Mouse (Mus musculus) spleen, postnatal 10 days (tissue): ENCODE measurements around the gene Camp.

Source experiments
- DNase-seq, 2 experiments: peaks; one replicate each; pipeline ENCODE4 v3.0.0; 2021 to 2022; ENCODE audit warnings: low spot score in 2 of 2

The Camp gene

DNA sequence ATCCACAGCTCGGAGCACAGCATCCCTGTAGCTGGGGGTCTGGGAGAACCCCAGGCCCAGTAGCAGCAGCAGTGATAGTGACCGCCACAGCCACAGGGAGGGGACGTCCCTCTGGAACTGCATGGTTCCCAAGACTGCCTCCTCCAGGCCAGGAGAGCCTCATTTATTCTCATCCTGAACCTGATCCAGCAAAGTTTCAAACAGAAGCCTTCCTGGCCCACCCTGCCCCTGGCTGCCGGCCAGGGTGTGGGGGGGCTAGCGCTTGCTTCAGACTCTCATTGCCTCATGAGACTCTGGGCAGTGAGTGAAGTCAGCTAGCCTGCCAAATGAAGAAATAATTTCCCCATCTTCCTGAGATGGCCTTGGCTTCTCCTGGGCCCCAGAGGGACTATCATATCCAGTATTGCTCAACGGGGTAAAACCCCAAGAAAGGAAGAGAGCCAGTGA, at the start of gene Camp:
TSS of gene Camp (minus strand) at position 306 of the 447 bp plus-strand sequence.
- peak in 1 of 2 experiments; percentile 29 for DNase-seq

DNA sequence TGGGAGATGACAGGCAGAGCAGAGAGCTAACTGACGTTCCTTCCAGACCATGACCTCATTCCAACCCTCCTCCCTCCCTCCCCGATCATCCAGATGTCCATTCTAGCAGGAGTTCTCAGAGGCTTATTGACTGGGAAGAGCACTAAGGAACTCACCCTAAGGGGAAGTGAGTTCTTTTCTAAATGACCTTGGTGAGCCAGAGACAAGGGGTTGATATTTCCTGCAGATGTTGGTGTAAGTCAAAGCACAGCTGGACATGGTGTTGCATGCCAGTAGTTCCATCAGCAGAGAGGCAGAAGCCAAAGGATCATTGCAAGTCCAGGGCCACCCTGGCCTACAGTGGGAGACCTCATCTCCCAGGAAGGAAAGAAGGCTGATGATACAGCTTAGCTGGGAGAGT, 48.6 kb upstream of the Camp start:
- no peak for DNase-seq

DNA sequence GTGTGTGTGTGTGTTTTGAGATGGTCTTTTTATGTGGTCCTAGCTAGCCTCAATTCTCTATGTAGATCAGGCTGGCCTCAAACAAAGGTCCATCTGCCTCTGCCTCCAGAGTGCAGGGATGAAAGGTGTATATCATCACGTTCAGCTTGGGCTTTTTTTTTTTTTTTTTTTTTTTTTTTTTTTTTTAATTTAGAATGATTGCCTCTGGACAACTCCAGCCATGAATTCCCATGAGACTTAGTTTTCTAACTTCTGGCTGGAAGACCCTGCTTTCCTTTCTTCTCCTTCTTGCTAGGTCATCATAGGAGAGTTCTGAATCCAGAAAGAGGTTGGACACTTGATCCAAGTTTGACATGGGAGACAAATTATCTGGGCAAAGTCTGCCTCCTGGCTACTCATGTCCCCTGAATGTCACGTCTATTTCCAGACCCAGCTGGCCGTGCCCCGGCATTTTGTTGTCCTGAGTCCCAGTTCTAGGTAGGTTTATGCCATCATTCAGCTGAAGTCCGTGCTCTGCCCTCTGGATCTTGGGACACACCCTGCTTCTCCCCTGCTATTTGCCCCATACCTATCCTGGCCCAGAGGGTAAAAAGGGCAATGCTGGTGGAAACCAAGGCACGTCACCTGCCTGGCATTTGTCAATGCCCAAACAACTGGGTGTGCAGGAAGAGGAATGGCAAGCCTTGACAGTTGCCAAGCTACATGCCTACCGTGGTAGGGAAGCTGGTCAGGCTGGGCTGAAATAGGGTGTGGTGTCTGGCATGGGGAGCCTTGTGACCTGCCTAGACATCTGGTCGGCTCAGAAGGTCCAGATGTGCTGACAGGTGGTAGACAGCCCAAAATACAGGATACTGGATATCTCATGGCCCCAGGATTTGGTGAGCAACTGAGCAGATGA, 47.1 kb upstream of the Camp start:
- no peak for DNase-seq

DNA sequence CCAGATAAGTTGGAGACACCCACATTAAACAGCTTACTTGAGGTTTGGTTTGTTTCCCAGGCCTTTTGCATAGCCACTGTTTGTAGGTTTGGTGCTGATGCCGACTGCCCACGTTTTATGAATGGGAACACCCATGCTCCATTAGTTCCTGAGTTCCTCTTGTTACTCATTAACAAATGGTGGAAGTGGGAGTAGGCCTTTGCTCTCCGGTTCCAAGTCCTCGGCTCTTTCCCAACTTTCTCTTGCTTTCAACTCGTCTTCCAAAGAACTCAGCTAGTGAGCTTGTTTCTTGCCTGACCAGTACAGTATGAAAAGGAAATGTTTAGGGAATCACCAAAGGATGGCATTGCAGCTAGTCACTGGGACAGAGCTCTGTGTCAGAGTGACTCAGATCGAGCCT, 46.2 kb upstream of the Camp start:
- DNase-seq: no peak

DNA sequence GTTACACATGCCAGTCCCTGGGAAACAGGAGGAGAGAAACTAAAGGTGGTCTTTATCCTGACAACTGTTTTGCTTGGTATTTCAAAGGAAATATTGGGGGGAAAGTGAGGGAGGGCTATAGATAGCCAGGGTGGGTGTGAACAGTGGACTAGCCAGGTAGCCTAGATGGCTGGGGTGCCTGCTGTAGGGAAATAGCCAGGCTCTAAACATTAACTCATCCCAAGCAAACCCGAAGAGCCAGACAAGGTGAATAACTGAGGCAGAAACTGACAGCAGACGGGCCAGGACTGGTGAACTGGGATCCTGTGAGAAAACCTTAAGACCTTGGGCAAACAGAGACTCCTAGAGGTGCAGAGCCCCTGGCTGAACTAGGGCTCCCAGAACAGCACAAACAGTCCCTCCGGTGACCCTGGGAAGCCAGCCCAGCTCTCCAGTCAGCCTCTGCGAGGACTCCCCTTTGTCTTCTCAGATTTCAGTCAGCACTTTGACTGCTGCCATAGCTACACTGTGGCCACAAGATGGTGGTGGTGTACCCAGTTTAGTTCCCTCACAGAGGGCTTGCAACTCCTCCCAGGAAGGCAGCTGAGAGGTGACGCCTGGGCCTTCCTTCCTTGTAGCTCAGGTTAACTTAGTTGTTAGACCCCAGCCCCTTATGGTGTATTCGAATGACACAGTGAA, 45.1 kb upstream of the Camp start:
- DNase-seq: peak in 1 of 2 experiments; percentile 59

DNA sequence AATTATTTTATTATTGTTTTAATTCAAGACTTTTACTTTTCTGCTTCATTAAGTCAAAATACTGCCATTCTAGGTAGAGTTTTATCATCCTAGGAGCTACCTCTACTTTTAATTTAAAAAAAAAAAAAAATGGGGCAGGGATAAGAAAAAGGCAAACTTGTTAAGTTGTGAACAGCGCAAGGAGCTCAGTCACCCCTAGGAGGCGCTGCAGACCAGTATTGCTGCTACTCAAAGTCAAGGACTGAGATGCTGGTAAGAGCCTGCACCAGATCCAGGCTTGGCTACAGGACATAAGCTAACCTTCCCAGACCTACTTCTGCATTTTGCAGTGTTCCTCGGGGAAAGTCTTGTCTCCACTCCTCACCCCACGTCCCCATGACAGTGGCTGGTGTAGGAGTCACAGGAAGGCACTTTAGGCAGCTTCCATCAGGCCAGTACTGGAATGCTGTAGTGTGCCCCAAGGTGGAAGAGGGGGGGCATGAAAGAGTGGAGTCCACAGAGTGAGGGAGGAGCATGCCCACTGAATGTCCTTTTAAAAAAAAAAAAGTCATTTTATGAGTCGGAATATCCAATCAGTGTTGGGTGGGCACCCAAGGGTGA, 43.3 kb upstream of the Camp start:
- DNase-seq: peak; percentile 59 to 86

DNA sequence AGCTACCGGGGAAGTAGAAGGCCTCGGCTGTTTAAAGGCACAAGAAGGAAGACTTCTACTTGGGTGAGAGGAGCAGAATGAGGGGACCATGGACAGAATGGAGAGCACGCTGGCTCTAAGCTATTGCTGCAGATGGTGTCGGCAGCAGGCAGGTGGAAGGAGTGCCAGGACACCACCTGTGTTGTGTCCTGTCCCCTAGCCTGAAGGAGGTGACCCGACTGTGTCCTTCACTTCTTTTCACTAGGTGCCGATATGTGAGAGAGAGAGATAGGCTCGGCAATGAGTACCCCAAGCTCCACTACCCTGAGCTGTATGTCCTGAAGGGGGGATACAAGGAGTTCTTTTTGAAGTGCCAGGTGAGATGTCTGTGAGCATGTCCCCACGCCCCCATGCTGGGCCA, 42.1 kb upstream of the Camp start:
- no peak for DNase-seq

DNA sequence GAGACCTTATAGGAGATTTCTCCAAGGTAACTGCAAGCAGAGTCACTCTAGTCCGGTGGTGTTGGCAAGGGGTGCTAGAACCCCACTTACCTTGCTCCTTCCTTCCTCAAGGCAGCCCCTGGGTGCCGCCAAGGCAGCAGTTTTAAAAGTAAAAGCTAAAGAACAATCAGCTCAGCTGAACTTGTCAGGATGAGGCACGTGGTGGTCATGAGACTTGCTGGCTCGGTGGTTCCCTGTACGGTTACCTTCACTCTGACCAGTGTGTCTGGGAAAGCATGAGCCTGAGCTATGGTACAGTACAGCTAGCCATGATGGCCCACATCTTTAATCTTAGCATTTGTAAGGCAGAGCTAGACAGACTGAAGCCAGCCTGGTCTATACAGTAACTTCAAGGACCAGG, 37.9 kb upstream of the Camp start:
- no peak for DNase-seq

DNA sequence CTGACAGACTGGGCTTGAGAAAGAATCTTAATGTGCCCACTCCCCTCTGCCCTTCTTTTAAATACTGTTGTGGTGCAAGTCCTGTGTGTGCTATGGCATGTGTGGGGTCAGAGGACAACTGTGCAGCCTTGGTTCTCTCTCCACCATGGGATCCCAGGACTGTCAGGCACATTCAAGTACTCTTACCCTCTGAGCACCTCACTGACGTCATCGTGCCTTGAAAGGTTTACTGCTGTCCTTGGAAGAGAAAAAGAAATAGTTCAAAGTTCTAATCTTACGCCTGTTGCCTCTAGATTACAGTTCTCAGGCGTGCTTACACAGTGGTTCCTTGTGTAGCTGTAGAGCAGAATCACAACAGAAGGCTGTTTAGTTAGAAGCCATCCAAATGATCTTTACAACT, 36.8 kb upstream of the Camp start:
- DNase-seq: no peak

DNA sequence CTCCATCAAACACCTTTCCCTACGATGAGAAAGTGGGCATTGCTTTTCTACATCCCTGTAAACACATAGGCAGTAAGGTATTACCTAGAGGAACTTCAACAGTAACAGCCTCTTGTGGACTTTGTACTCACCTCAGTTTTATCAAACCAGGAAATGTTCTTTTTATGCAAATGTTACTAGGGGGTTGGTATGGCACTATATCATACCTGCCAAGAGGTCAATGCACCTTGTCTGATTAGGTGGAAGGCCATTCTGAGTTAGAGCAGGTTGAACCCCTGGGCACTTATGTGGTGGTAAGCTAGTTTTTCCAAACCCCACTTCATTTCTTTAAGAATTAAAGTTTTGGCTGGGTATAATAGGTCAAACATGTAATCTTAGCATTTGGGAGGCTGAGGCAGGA, 29.9 kb upstream of the Camp start:
- DNase-seq: no peak

DNA sequence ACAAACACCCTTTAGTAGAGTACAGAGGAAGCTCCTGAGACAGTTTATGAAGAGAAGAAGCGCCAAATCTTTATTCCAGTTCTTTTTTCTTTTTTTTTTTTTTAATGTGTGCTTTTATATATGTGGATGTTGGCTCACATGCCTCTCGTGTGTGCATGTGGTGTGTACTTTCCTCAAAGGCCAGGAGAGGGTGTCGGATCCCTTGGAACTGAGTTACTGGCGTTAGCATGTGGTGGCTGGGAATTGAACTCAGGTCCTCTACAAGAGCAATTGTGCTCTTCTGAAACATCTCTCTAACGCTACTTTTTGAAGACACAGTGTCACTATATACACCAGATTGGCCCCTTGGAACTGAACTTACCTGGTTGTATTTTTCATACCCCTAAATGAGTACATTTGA, 28.2 kb upstream of the Camp start:
- DNase-seq: no peak

DNA sequence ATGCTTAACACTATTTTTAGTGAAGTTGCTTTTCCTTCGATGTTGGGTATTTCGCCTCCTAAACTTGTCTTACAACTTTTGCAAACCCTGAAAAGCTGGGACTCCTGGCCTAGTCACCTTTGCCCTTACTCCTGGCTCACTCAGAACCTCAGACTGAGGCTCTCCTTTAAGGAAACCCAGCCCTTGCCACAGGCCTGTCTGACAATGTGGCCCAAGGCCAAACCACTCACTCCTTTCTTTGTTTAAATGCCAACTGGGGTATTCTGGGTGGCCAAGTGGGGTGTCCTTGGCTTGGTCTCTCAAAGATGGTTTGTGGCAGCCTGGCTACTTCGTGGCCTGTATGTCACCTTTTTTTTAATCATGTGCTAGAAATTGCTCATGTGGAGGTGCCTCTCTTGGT, 27.3 kb upstream of the Camp start:
- peak in 1 of 2 experiments; percentile 16 for DNase-seq

DNA sequence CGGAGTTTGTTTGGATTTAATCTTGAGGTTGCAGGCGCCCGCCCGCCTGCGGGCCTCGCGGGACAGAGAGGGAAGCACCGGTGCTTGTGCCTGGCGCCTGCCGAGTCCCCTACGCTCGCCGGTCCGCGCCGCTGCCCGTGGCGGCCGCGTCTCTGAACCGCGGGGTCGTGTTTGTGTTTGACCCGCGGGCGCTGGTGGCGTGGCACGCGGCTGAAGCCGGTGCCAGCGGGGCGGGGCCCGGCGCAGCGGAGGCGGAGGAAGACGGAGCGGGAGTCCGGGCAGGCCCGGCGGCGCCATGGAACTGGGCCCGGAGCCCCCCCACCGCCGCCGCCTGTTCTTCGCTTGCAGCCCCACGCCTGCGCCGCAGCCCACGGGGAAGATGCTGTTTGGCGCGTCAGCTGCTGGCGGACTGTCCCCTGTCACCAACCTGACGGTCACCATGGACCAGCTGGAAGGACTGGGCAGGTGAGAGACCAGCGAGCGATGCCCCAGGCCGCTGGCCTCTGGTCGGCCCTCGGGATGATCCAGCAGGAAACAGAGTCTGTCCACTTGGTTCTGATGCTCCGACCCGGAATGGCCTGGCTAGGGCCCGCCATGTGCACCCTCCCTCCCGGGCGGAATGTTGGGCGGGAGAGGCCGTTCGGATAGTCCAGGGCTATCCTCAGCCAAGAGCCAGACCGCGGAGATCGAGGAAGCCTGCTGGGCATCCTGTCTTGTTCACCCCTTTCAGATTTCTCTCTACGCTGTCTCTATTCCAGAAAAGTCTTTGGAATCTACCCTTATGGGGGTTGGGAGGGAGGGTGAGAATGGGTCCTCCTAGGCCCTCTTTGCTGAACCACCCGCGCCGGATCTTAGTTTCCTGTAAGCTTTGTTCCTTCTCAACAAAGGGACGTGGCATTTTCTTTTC, 26.5 kb upstream of the Camp start:
- peak in 1 of 2 experiments; percentile 72 for DNase-seq

DNA sequence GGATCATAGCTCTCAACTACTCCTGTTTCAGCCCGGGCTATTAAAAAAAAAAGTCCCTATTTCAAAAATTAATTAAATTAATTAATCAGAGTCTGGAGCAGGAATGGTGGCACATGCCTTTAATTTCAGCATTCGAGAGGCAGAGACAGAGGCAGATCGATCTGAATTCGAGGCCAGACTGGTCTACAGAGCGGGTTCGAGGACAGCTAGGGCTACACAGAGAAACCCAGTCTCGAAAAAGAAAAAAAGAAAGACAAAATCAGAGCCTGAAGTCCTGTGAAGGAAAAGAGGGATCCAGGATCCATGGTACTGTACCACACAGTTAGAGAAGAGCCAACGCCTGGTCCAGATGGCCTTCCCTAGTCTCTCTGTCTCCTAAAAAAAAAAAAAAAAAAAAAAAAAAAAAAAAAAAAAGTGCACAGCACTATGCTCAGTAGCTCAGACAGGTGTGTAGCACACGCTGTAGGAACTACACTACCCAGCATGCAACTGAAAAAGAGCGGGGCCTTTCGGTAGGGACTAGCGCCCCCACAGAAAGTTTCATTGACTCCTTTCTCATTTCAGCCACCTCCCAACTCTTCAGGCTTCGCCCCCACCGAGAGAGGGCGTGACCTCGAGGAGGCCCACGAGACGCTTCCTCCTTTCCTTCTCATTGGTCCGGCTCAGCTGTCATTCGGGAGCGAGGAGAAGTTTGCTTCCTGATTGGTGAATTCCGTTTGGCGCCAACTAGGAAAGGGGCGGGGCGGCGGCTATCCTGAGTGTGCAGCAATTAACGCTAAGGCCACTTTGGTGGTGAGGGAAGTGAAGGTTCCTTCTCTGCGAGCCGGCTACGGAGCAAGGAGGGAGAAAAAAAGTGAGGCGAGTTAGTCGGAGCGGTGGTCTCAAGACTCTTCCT, 25.6 kb upstream of the Camp start, which contains the start of gene Cdc25a:
TSS of gene Cdc25a (plus strand) at position 783 of the 895 bp plus-strand sequence.
- DNase-seq: peak; percentile 92 to 98

DNA sequence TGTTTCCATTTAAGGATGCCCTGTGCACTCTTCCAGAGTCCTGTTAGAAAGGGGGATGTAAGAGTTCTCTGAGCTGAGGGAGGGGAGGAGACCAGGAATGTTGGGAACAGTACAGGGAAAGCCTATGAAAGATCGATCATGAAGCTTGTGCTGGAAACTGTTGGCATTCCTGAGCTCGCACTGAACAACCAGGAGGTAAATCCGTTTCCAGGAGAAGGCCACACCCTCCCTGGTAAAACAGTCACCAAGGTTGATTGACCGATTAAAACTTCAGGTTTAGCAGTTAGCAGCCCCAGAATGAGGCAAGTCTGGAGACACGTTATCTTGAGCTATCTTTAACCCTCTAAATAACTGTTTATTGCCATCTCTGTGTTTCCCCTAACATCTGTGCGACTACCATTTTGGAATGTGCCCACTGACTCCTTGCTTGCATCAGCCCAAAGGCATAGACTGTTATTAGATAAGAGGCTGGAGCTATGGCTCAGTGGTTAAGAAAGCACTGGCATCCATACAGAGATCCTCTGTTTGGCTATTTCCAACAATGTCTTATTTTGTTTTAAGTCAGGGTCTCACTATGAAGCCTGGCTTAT, 21.7 kb upstream of the Camp start:
- no peak for DNase-seq

DNA sequence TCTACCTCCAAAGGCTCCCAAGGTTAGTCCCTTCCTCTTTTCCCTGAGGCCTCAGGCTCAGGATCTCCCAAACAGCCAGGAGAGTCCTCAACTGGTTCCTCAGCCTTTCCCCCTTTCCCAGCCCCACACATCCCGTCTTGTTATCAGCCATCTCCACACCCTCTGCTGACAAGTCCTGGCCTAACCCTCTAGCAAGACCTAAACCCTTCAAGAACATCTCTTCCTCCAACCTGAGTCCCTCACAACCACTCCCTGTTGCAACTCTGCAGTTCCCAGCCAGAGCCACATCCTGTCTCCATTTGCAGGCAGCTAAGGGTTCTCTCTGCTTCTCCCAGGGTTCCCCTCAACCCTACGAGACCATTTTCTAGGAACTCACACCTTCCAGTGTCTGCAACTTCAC, 16.8 kb upstream of the Camp start:
- DNase-seq: no peak

DNA sequence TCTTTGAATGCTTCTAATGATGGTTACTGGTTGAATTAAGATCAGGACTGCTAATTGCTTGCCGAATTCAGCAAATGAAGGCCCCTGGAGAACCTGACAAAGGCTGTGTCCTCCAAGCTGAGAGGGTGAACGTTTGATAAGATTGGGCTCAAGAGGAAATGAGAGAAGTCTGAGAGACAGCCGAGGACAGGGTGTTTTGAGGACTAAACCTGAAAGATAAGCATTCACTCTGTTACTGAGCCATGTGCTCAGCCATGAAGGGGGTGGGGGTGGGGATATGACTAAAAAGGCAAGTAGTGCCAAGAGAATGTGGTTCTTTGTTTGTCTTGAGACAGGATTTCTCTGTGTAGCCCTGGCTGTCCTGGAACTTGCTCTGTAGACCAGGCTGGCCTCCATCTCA, 13.7 kb upstream of the Camp start:
- DNase-seq: no peak

DNA sequence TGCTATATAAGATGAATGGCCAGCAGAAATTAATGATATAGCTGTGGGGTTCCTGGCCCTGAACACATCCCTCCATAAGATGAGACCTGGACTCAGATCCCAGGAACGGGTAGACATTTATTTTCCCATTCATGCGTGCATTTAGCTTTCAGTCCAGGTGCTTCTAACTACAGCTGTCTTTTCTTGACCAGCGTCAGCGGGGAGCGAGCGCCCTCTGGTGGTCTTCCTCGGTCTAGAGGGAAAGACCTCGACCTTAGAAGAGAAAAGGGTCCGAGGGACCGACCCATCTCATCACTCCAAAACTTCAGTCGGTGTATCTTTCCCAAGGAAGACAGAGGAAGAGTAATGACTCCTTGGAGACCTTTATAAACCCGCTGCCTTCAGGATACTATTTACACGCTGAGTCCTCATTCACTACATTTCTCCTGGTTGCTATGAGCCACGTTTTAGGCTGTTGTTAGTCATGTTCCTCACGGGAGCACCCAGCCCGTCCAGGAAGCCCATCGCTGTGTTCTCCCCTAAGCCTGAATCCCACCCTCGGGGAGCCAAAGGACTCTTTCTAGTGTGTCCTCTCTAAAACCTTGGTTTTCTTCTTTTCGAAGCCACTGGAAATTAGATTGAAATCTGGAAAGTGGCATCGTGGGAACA, 13.1 kb upstream of the Camp start:
- peak; percentile 80 to 91 for DNase-seq

DNA sequence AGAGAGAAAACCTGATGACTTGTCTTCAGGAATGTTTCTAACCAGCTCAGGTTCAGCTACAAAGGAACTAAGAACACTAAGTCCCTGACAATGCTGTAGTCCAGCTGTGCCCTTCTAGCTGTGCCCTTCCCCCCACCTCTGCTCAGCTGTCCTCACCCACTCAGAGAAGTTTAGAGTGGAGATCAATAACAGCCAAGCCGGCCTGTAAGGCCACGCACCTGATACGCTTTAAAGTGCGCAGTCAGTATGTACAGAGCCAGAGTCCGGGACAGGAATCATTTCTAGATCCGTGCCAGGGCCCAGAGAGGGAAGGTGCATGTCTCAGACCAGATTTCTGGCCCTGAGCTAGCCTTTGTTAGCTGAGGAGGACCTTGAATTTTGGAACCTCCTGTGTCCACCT, 6.5 kb upstream of the Camp start:
- no peak for DNase-seq

DNA sequence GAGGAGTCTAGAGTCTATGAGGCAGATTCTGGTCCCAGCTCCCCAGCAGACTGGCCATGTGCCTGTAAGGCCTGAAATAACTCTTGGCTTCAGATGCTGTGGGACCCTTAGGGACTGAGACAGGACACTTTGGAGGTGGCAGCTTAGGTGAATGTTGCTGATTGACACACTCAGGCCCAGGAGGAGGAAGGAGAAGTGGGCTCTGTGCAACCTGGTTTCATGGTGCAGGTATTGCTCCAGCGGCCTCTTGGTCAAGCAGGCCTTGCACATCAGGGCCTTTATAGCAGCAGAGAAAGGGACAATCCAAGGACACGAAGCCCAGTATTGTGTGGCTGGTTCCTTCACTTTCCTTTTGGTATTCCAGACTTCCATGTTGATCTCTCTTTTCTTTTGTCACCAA, 4.9 kb upstream of the Camp start:
- DNase-seq: no peak
